Mouse (Mus musculus) hindbrain, embryonic 10.5 days (tissue): Measurements from ENCODE around the gene Pou2f2. TPM values are rescaled to one million over a fixed set of nuclear protein-coding genes. Genes with fewer than 3 reads are reported as not detected.

Source experiments
- DNase-seq: peaks from one replicate; pipeline ENCODE4 v3.0.0-alpha.2; 2017; ENCODE audit warnings: low spot score
- H3K27ac ChIP-seq: fragments of 300-500 bp; sonication (generic); 2 replicates; pipeline ENCODE4 v1.5.1; 2016; ENCODE audit warnings: mild to moderate bottlenecking, moderate library complexity
- H3K27me3 ChIP-seq: fragments of 300-500 bp; sonication (generic); 2 replicates; pipeline ENCODE4 v1.6.1; 2016; ENCODE audit warnings: mild to moderate bottlenecking; ENCODE audit not compliant: poor library complexity, insufficient read depth, severe bottlenecking
- H3K36me3 ChIP-seq: fragments of 300-500 bp; sonication (generic); 2 replicates; pipeline ENCODE4 v1.6.1; 2016; ENCODE audit warnings: mild to moderate bottlenecking, moderate library complexity
- H3K4me1 ChIP-seq: fragments of 300-500 bp; sonication (generic); replicated peaks from 2 replicates; pipeline ENCODE4 v1.6.1; 2016; ENCODE audit warnings: mild to moderate bottlenecking
- H3K4me3 ChIP-seq: fragments of 300-500 bp; sonication (generic); 2 replicates; pipeline ENCODE4 v1.5.1; 2016; ENCODE audit warnings: mild to moderate bottlenecking, moderate library complexity
- H3K9me3 ChIP-seq: fragments of 300-500 bp; sonication (generic); 2 replicates; pipeline ENCODE4 v1.6.1; 2016; ENCODE audit warnings: mild to moderate bottlenecking, moderate library complexity
- WGBS: fragments of 180-500 bp; shearing (Covaris S2); methylation state at CpG from one replicate; pipeline ENCODE4 v1.1.7; 2016; 5-methylcytosine and 5-hydroxymethylcytosine counted together
- polyA plus RNA-seq: library from polyadenylated mRNA; unstranded; fragments of >200 nt; fragmentation: Nextera tagmentation; extraction: Ambion mirVana; gene quantifications from 2 replicates; pipeline ENCODE4 v1.2.1, GENCODE M21; 2016

The Pou2f2 gene
- 19.3 and 41.0 TPM in 2 replicates for polyA plus RNA-seq

DNA sequence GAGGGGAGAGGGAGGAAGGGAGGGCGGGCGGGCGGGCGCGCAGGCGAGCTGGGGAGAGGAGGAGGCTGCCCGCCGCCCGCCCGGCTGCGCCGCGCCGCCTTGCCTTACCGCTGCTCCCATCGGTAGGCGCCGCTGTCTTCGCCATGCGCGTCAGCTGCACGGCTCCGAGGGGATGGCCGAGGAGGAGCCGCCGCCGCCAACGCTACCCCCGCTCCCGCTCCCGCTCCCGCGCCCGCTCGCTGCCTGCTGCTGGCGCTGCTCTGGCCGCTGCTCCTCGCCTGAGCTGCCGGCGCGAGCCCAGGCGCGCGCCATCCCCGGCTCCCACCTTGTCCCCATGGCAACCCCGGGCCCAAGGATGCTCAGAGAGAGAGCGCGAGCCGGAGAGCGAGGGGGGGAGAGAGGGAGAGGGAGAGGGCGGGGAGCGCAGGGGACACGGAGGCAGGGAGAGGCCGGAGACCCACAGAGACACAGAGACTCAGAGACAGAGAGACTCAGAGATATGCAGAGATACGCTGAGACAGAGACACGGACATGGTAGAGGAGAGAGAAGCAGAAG, at the start of gene Pou2f2:
TSS of gene Pou2f2 (minus strand) at position 121 of the 556 bp plus-strand sequence.
- DNase-seq = peak; percentile 91
- H3K36me3 ChIP-seq = no peaks in the 10 kb centered on the region
- peak within 1 kb of the TSS; percentile 92 for H3K27ac ChIP-seq
- H3K4me1 ChIP-seq = peaks cover 69% of the 10 kb centered on the region
- under 1% methylated on average over 53 of the region's 56 CpGs for WGBS
- peak within 1 kb of the TSS; percentile 71 for H3K4me3 ChIP-seq
- no peaks in the 10 kb centered on the region for H3K9me3 ChIP-seq
- peaks cover 99% of the 10 kb centered on the region for H3K27me3 ChIP-seq

- no peak for DNase-seq
- peaks cover 4% of the 10 kb centered on the region for H3K4me1 ChIP-seq
- no peaks in the 10 kb centered on the region for H3K27me3 ChIP-seq
- H3K27ac ChIP-seq = no peak overlapping the region
- no peak overlapping the region for H3K4me3 ChIP-seq
- H3K36me3 ChIP-seq = peaks cover 99% of the 10 kb centered on the region
- no peaks in the 10 kb centered on the region for H3K9me3 ChIP-seq
- WGBS = 95% methylated on average over 1 of the region's 1 CpGs
Measured at GRCm38 (mm10) chr7:25227523-25228300, 48.2 kb upstream of the Pou2f2 start.

- peak overlapping the region; percentile 97; the same call in 1 of the 2 replicates for H3K27ac ChIP-seq
- no peak for DNase-seq
- H3K4me3 ChIP-seq = peak overlapping the region; percentile 80
- H3K4me1 ChIP-seq = peaks cover 50% of the 10 kb centered on the region
- H3K9me3 ChIP-seq = no peaks in the 10 kb centered on the region
- peaks cover 5% of the 10 kb centered on the region; the same call in 1 of the 2 replicates for H3K27me3 ChIP-seq
- 87% methylated on average over 10 of the region's 10 CpGs for WGBS
- H3K36me3 ChIP-seq = peaks cover 47% of the 10 kb centered on the region
Measured at GRCm38 (mm10) chr7:25222275-25222967, 42.9 kb upstream of the Pou2f2 start.

GRCm38 (mm10) chr7:25221102-25221883, 41.8 kb upstream of the Pou2f2 start, which contains the start of gene Zfp526:
Zfp526 (plus strand) TSS chr7:25221425.
- peak within 1 kb of the TSS; percentile 97 for H3K27ac ChIP-seq
- peaks cover 5% of the 10 kb centered on the region; the same call in 1 of the 2 replicates for H3K27me3 ChIP-seq
- under 1% methylated on average over 45 of the region's 45 CpGs for WGBS
- no peaks in the 10 kb centered on the region for H3K9me3 ChIP-seq
- DNase-seq = peak; percentile 99
- H3K36me3 ChIP-seq = peaks cover 36% of the 10 kb centered on the region
- H3K4me3 ChIP-seq = peak within 1 kb of the TSS; percentile 80
- H3K4me1 ChIP-seq = peaks cover 50% of the 10 kb centered on the region

- Histone ChIP-seq H3K36me3 (peaks cover 29% of the 10 kb centered on the region), H3K4me3 (peak within 1 kb of the TSS; percentile 80), H3K27ac (peak within 1 kb of the TSS; percentile 97), H3K4me1 (peaks cover 50% of the 10 kb centered on the region), H3K27me3 (peaks cover 5% of the 10 kb centered on the region; the same call in 1 of the 2 replicates), H3K9me3 (no peaks in the 10 kb centered on the region)
- 9% methylated on average over 20 of the region's 20 CpGs for WGBS
- DNase-seq = peak; percentile 11
Measured at GRCm38 (mm10) chr7:25220457-25221101, 41.1 kb upstream of the Pou2f2 start, which contains the start of gene Dedd2. Dedd2 (minus strand) TSS chr7:25220615.

DNA sequence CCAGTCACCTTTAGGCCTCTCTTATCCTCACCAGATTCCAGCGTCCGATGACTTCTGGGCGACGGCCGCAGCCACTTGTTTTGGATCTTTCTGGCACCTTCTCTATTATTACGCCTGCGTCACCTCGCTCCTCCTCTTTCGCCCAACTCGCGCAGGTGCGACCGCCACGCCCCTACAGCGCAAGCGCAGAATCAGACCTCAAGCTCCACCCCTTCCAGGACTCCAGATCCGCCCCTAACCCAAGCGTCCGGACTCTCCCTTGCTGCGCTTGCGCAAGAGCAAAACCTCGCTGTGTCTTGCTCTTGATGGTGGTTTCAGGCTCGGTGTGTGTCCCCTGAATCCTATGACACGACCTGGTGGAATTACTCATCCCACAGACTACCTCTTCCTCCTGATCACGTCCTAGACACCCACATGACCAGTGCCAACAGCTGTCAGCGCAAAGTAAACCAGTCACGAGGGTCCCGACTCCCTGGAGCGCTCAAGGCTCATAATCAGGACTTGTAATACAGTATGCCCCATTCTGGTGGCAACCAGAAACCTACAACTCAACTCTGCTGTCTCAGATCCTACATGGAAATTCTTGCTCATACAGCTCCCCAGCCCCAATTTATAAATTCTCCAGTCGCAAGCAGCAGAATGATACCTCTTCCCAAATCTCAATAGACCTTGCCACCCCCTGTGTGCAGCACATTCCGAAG, 40.4 kb upstream of the Pou2f2 start:
- peaks cover 50% of the 10 kb centered on the region for H3K4me1 ChIP-seq
- peak overlapping the region; percentile 80 for H3K4me3 ChIP-seq
- peaks cover 29% of the 10 kb centered on the region for H3K36me3 ChIP-seq
- H3K9me3 ChIP-seq = no peaks in the 10 kb centered on the region
- peaks cover 5% of the 10 kb centered on the region; the same call in 1 of the 2 replicates for H3K27me3 ChIP-seq
- WGBS = 3% methylated on average over 31 of the region's 31 CpGs
- DNase-seq = peak; percentile 94
- peak overlapping the region; percentile 97 for H3K27ac ChIP-seq

GRCm38 (mm10) chr7:25219416-25219750, 39.9 kb upstream of the Pou2f2 start:
- Histone ChIP-seq H3K36me3 (peaks cover 27% of the 10 kb centered on the region), H3K9me3 (no peaks in the 10 kb centered on the region), H3K27me3 (peaks cover 5% of the 10 kb centered on the region; the same call in 1 of the 2 replicates), H3K4me3 (peak overlapping the region; percentile 80), H3K27ac (peak overlapping the region; percentile 97), H3K4me1 (peaks cover 50% of the 10 kb centered on the region)
- DNase-seq = no peak
- WGBS = under 1% methylated on average over 16 of the region's 16 CpGs

DNA sequence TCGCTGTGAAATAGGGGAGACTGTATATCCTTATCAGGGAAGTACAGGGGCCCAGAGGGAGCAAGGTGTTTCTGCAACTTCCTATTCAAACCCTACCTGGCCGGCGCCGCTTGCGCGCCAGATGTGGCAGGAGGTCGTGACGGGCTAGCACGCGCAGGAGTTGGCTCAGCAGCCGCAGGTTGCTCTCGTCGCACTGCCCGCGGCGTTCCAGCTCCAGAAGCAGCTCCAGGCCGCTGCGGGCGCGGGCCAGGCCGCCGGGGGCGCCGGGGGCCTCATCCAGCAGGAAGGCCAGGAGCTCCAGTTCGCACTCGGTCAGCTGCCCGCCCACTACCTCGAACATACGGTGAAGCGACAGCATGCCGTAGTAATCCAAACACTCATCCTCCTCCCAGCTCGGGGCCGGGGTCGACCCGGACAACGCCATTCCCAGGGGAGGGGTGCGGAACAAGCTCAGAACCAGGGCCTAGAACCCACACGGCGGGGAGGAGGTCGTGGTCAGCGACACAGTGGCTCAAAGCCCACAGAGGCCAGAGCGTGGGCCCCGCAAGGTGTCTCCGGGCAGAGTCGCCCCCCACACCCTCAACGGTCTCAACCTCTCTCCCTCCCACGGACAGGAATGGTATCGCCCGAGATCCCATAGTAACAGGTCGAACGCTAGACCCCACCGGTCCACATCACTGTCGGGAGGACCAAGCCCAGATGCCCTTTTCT, 39.3 kb upstream of the Pou2f2 start:
- Histone ChIP-seq H3K9me3 (no peaks in the 10 kb centered on the region), H3K27me3 (peaks cover 5% of the 10 kb centered on the region; the same call in 1 of the 2 replicates), H3K4me3 (peak overlapping the region; percentile 80), H3K4me1 (peaks cover 50% of the 10 kb centered on the region), H3K27ac (peak overlapping the region; percentile 97), H3K36me3 (peaks cover 27% of the 10 kb centered on the region)
- peak; percentile 83 for DNase-seq
- under 1% methylated on average over 53 of the region's 53 CpGs for WGBS

DNA sequence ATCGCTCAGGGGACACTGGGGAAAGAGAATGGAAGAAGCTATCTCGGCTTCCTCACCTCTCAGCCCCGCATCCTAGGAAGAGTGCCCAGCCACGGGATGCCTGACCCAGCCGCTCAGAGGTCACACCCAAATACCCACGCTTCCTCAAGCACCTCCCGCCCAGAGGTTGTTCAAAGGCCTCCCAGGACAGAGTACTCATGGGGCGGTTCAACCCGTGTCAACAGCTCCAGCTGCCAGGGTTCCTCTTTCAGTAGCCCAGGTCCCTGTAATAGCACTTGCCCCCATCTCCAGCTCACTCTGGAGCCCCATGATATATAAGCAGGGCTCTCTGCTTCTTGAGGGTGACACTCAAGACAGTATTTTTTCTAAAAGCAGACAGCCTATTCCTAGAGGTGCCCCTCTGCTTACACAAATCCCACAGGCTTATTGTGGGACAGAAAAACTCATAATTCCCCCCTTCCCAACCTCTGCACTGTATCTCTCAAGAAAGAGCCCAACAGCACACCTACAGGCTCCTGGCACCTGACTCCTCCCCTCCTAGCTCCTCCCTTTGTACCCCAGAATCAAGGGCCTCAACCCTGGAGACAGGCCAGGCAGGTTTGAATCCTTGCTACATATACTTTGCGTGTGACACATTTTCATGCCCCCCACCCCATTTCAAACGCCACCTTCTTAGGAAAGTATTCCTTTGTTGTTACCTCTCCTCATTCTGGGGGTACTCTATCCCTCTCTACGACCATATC, 38.3 kb upstream of the Pou2f2 start:
- H3K4me1 ChIP-seq = peaks cover 47% of the 10 kb centered on the region
- peaks cover 18% of the 10 kb centered on the region for H3K36me3 ChIP-seq
- peak overlapping the region; percentile 80; the same call in 1 of the 2 replicates for H3K4me3 ChIP-seq
- no peaks in the 10 kb centered on the region for H3K9me3 ChIP-seq
- H3K27ac ChIP-seq = no peak overlapping the region
- peaks cover 5% of the 10 kb centered on the region; the same call in 1 of the 2 replicates for H3K27me3 ChIP-seq
- no peak for DNase-seq
- WGBS = 71% methylated on average over 12 of the region's 12 CpGs

GRCm38 (mm10) chr7:25214172-25214571, 34.6 kb upstream of the Pou2f2 start:
- 93% methylated on average over 2 of the region's 2 CpGs for WGBS
- no peak for DNase-seq
- Histone ChIP-seq H3K27ac (no peak overlapping the region), H3K9me3 (no peaks in the 10 kb centered on the region), H3K4me1 (peaks cover 16% of the 10 kb centered on the region), H3K27me3 (peaks cover 5% of the 10 kb centered on the region; the same call in 1 of the 2 replicates), H3K4me3 (no peak overlapping the region), H3K36me3 (peaks cover 41% of the 10 kb centered on the region)
